14 mouse cellular contexts compared by ENCODE assay signal in the genomic region with DNA sequence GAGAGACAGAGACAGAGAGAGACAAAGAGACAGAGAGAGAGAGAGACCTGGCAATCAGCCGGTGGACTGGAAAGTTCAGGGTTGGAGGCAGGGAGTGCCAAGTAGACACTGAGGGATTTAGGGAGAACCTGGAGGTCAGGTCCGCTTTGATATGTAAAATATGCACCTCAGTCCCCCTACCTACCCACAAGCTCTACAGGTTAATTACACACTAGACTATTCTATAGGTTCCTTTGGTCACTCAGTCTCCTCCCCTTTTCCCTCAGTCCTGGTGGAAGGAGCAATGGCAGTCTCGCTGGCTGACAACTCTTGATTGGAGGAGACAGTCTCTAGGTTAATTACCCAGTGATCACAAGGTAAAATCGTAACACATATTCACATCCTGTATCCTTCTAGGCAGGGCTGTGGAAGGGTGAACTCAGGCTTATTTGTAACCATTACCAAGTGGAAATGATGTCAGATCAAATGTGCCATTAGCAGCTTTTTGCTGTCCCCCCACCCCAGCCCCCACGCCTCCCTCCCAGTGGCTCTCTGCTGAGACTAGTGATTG. TPM values are rescaled to one million over a fixed set of nuclear protein-coding genes. Genes with fewer than 3 reads are reported as not detected.
A peak's percentile ranks its signal among the peaks of the same experiment; 100 is the strongest.
DNase-seq lines count a peak whose midpoint lies in the region; ATAC-seq and TF ChIP-seq lines count a peak whose summit lies in the region.
"Had no signal": no experiment of that assay in that cellular context is flagged by ENCODE, and none has a peak within 500 bp of the region (broad histone marks: within the 10 kb centered on the region; RNA-seq: fewer than 3 reads in every experiment).

No protein-coding gene starts in this region.

- TF ChIP-seq POLR2A in cerebellum, adult 2 months (IDR thresholded peaks at IDR 0.05; ENCODE audit: borderline replicate concordance, insufficient read depth, low read length), result no peak

- H3K27me3 ChIP-seq in kidney, postnatal 0 days (ENCODE audit: insufficient read depth, low read length), result no peaks in the 10 kb centered on the region
- no peaks in the 10 kb centered on the region for H3K27me3 ChIP-seq in forebrain, embryonic 13.5 days
- no peaks in the 10 kb centered on the region for H3K27me3 ChIP-seq in intestine, embryonic 16.5 days (replicated peaks; ENCODE audit: control insufficient read depth, insufficient read depth, low read length)
- H3K27me3 ChIP-seq in neural tube, embryonic 15.5 days (replicated peaks), result no peaks in the 10 kb centered on the region
- no peaks in the 10 kb centered on the region for H3K27me3 ChIP-seq in cerebellum, adult 2 months (ENCODE audit: control insufficient read depth, insufficient read depth, low read length)
- H3K27me3 ChIP-seq: limb, embryonic 15.5 days had no signal

- H3K9ac ChIP-seq in kidney, postnatal 0 days (ENCODE audit: low read depth, low read length), result no peak overlapping the region
- no peak overlapping the region for H3K9ac ChIP-seq in forebrain, embryonic 13.5 days
- H3K9ac ChIP-seq in intestine, embryonic 16.5 days (ENCODE audit: low read depth, low read length), result no peak overlapping the region
- H3K9ac ChIP-seq in neural tube, embryonic 15.5 days (replicated peaks), result no peak overlapping the region
- H3K9ac ChIP-seq: limb, embryonic 15.5 days had no signal

- H3K27ac ChIP-seq in kidney, postnatal 0 days, result 0 out of 2 replicates have a peak overlapping the region, but pooled peaks have one; percentile 37
- H3K27ac ChIP-seq in forebrain, embryonic 13.5 days, result peak overlapping the region; percentile 11; the same call in 1 of the 2 replicates
- 0 out of 2 replicates have a peak overlapping the region, but pooled peaks have one; percentile 50 for H3K27ac ChIP-seq in intestine, embryonic 16.5 days (ENCODE audit: low read length)
- peak overlapping the region; percentile 46; the same call in 1 of the 2 replicates for H3K27ac ChIP-seq in neural tube, embryonic 15.5 days (replicated peaks)
- H3K27ac ChIP-seq in cerebellum, adult 2 months (ENCODE audit: insufficient read depth, low read length), result no peak overlapping the region
- H3K27ac ChIP-seq: limb, embryonic 15.5 days; macrophage had no signal

- no peaks in the 10 kb centered on the region for H3K36me3 ChIP-seq in kidney, postnatal 0 days (ENCODE audit: insufficient read depth, low read length)
- no peaks in the 10 kb centered on the region for H3K36me3 ChIP-seq in forebrain, embryonic 13.5 days (ENCODE audit: poor library complexity, severe bottlenecking)
- H3K36me3 ChIP-seq in intestine, embryonic 16.5 days (ENCODE audit: control insufficient read depth, insufficient read depth, low read length), result no peaks in the 10 kb centered on the region
- no peaks in the 10 kb centered on the region for H3K36me3 ChIP-seq in neural tube, embryonic 15.5 days
- H3K36me3 ChIP-seq: limb, embryonic 15.5 days had no signal

- H3K4me1 ChIP-seq in kidney, postnatal 0 days (replicated peaks; ENCODE audit: insufficient read depth, low read length), result peaks cover 11% of the 10 kb centered on the region; the same call in 1 of the 2 replicates
- H3K4me1 ChIP-seq in forebrain, embryonic 13.5 days, result peaks cover 25% of the 10 kb centered on the region
- H3K4me1 ChIP-seq in intestine, embryonic 16.5 days (ENCODE audit: control insufficient read depth, insufficient read depth, low read length), result 0 out of 2 replicates have a peak, but pooled peaks cover 6% of the 10 kb centered on the region
- H3K4me1 ChIP-seq in neural tube, embryonic 15.5 days, result peaks cover 13% of the 10 kb centered on the region
- H3K4me1 ChIP-seq in cerebellum, adult 2 months (ENCODE audit: control insufficient read depth, insufficient read depth, low read length), result no peaks in the 10 kb centered on the region

- no peak; the same call in 1 of the 2 replicates for ATAC-seq in kidney, postnatal 0 days (replicated peaks; ENCODE audit: low FRiP score, low read depth)
- peak; percentile 28; the same call in 1 of the 2 replicates for ATAC-seq in forebrain, embryonic 13.5 days
- ATAC-seq in intestine, embryonic 16.5 days, result no peak
- peak; percentile 24 for ATAC-seq in neural tube, embryonic 15.5 days (ENCODE audit: low FRiP score)
- no peak for ATAC-seq in megakaryocyte progenitor cell, adult 5-6 weeks (replicated peaks; ENCODE audit: poor library complexity)

- no peaks in the 10 kb centered on the region for H3K9me3 ChIP-seq in kidney, postnatal 0 days (replicated peaks; ENCODE audit: low read length)
- peaks cover 5% of the 10 kb centered on the region; the same call in 1 of the 2 replicates for H3K9me3 ChIP-seq in forebrain, embryonic 13.5 days (replicated peaks)
- H3K9me3 ChIP-seq in intestine, embryonic 16.5 days (ENCODE audit: control insufficient read depth, low read length), result no peaks in the 10 kb centered on the region
- H3K9me3 ChIP-seq in neural tube, embryonic 15.5 days (replicated peaks), result no peaks in the 10 kb centered on the region
- H3K9me3 ChIP-seq: limb, embryonic 15.5 days had no signal

- H3K4me3 ChIP-seq in kidney, postnatal 0 days (replicated peaks; ENCODE audit: low read depth, low read length), result no peak overlapping the region
- no peak overlapping the region for H3K4me3 ChIP-seq in forebrain, embryonic 13.5 days
- no peak overlapping the region for H3K4me3 ChIP-seq in intestine, embryonic 16.5 days (ENCODE audit: low read length)
- H3K4me3 ChIP-seq in neural tube, embryonic 15.5 days (replicated peaks), result no peak overlapping the region
- H3K4me3 ChIP-seq in cerebellum, adult 2 months (replicated peaks; ENCODE audit: insufficient read depth, low read depth, low read length), result no peak overlapping the region
- H3K4me3 ChIP-seq: limb, embryonic 15.5 days had no signal

- WGBS in kidney, postnatal 0 days, result 35% methylated on average over 5 of the region's 5 CpGs
- WGBS in forebrain, embryonic 13.5 days, result 19% methylated on average over 5 of the region's 5 CpGs
- 40% methylated on average over 5 of the region's 5 CpGs for WGBS in intestine, embryonic 16.5 days
- 40% methylated on average over 5 of the region's 5 CpGs for WGBS in neural tube, embryonic 15.5 days
- whole genome bisulfite sequencing in cerebellum, adult 2 months, result 74% methylated on average over 5 of the region's 5 CpGs

- H3K4me2 ChIP-seq in kidney, postnatal 0 days (ENCODE audit: low read length), result no peak overlapping the region
- no peak overlapping the region for H3K4me2 ChIP-seq in forebrain, embryonic 13.5 days
- no peak overlapping the region for H3K4me2 ChIP-seq in intestine, embryonic 16.5 days (ENCODE audit: low read depth, low read length)
- H3K4me2 ChIP-seq in neural tube, embryonic 15.5 days, result no peak overlapping the region
- H3K4me2 ChIP-seq: limb, embryonic 15.5 days had no signal

- DNase-seq in kidney, postnatal 0 days (ENCODE audit: low spot score), result no peak
- no peak for DNase-seq in kidney, postnatal 25 days
- DNase-seq in cerebellum, adult 2 months, result no peak
- DNase-seq in gastrocnemius, adult 18-20 months (ENCODE audit: low spot score), result no peak
- DNase-seq: gastrocnemius, postnatal 10 days; heart, postnatal 14 days; layer of hippocampus, adult 9-11 months; thymus, adult 18-20 months had no signal

- no peak for TF ChIP-seq CTCF in kidney, postnatal 0 days (IDR thresholded peaks at IDR 0.05; ENCODE audit: low read depth)
- no peak for TF ChIP-seq CTCF in cerebellum, adult 2 months (IDR thresholded peaks at IDR 0.05; ENCODE audit: borderline replicate concordance, insufficient read depth, low read depth, low read length)

RNA-seq across cellular contexts. Expression of gene Igfbp2, which starts 11.1 kb away (rescaled TPM):
- polyA plus RNA-seq in kidney, postnatal 0 days (2015; fragmentation: Nextera tagmentation; extraction: Ambion mirVana), result 116 and 123 TPM in 2 replicates
- polyA plus RNA-seq in forebrain, embryonic 13.5 days (2015; fragmentation: Nextera tagmentation; extraction: Ambion mirVana), result 319 and 349 TPM in 2 replicates
- 127 and 139 TPM in 2 replicates for polyA plus RNA-seq in intestine, embryonic 16.5 days (2015; fragmentation: Nextera tagmentation; extraction: Ambion mirVana)
- polyA plus RNA-seq in neural tube, embryonic 15.5 days (2015; fragmentation: Nextera tagmentation; extraction: Ambion mirVana), result 278 and 341 TPM in 2 replicates
- not detected in 2 replicates for total RNA-seq in megakaryocyte progenitor cell, adult 5-6 weeks (2015)
- total RNA-seq in megakaryocyte progenitor cell, adult 5-6 weeks (2017), result not detected in 2 replicates
- polyA plus RNA-seq in cerebellum, adult 2 months (2012; rRNA removed), result 63.0 and 78.5 TPM in 2 replicates
- total RNA-seq in gastrocnemius, adult 18-20 months (2021), result under 1 TPM; 0.28 to 0.62 TPM
- polyA plus RNA-seq: macrophage had no signal

Comparison
In these comparisons a context has a peak if more than half of its experiments do, and no peak if none do; other contexts are left out.
1. ATAC-seq: peak in forebrain, embryonic 13.5 days (single experiment) and neural tube, embryonic 15.5 days (single experiment); none in kidney, postnatal 0 days (single experiment), intestine, embryonic 16.5 days (single experiment) and megakaryocyte progenitor cell, adult 5-6 weeks (single experiment).